Mouse (Mus musculus) urinary bladder, postnatal 10 days (tissue): ENCODE data around the gene Jund.

Experiments
- DNase-seq: peaks from one replicate; pipeline ENCODE4 v3.0.0; 2022; ENCODE audit warnings: low spot score

Jund gene

DNA sequence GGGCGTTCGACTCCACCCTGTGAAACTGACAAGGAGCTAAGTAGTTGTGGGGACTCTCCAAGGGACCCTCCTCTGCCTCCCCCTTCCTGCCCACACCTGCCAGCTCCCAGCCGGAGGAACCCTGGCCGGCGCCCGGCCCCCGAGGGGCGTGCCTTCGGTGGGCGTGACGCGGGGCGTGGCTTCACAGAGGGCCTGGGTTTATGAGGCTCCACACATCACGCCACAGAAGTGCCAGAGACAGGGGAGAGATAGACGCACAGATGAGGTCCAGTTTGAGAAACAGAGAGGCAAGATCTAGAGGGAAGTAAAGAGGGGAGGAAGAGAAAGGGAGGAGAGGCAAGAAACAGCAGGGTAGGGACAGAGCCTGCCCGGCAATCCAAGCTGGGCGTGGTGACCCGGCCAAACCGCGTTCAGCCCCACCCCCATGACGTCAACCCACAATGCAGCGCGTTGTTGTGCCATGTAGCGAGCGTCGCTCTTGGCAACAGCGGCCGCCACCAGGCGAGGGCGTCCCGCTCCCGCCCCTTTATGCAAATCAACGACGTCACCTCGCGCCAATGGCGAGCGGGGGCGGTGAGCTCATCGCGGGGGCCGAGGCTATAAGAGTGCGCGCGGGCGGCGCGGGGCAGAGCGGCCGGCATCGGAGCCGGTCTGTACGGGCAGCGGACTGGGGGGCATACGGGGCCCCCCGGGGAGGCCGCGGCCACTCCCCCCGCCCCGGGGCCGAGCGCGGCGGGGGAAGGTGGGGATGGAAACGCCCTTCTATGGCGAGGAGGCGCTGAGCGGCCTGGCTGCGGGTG is at the start of gene Jund:
Gene Jund (plus strand): TSS at position 640 of the 800 bp plus-strand sequence.
- DNase-seq: peak; percentile 99

DNA sequence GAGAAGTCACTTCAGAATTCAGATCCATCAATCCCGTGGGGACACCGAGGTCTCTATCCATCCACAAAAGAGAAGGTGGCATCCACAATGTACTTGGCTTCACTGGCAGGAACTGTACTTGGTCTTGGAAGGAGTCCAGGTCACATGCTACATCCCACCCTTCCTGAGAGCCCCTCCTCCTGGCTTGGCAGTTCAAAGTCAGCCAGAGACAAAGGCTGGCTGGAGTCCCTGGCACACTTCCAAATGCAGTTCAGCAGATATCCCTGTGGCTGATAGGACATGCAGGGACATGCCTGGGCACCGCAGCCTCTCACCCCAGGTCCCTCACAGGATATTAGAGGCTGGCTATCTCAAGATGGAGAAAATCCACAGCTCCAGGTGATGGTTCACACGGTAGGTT is 49.4 kb upstream of the Jund start:
- DNase-seq: no peak

DNA sequence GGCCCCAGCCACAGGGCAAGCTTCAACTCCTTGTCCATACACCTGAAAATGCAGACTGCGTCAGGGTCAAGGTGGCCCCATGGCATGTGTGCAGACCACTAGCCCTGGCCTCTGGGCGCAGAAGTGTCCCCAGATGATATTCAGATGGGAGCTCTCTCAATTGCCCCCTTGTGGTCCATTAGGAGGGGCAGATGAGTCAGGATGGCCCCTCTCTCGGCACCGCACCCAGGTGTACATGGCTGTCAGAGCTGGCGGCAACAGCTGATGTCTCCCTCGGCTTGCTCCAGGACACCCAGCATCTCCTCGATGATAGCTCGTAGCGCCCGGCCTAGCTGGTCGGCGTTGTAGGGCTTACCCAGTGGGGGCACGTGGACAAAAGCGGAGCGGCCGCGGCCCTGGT is 48.4 kb upstream of the Jund start:
- no peak for DNase-seq

DNA sequence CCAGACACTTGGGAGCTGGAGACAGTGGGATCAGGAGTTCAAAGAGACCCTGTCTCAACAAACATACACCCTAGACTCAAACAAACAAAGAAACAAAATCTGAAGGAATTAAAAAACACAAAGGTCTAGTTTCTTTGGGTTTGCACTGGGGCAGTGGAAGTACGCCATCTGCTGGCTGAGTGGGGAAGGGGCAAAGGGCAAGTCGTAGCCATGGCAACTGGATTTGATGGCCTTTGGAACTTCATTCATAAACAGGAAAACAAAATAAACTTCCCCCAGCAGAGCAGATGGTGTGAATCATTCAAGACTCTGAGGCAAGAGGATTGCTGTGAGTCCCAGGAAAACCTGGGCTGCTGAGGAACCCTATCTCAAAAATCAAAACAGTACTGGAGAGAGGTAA is 45.5 kb upstream of the Jund start:
- DNase-seq: no peak

DNA sequence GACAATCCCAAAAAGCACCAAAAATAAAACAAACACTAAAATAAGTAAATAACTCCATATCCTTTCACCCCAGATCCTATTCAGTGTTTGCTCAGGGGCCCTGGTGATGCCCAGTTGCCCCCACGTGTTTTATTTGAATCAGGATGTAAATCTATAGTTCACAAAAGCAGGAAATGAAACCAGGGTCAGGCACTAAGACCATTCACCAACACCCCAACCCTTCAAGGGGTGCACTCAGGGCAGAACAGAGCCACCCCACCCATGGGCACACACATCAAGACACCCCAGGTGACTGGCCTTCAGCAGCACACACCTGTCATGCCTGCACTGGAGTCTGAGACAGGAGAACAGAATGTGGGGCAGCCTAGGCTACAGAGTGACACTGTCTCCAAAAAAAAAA is 44.6 kb upstream of the Jund start:
- no peak for DNase-seq

DNA sequence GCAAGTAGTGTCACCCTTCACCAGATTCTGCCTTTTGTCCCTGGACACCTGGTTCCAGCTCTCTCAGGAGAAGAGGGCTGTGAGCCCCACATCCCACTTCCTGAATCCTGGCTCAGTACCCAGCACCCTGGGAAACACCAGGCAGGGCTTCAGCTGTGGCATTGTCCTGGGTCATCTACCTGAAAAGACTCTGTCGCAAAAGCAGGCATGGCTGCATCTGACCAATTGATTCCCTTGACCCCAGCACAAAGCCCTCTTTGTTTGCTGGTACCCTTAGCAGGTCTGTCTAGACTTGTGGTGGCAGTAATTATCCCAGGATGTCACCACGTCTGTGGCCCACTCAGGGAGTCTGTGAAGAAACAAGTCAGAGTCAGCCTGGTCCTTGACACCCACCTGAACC is 43.3 kb upstream of the Jund start:
- no peak for DNase-seq

DNA sequence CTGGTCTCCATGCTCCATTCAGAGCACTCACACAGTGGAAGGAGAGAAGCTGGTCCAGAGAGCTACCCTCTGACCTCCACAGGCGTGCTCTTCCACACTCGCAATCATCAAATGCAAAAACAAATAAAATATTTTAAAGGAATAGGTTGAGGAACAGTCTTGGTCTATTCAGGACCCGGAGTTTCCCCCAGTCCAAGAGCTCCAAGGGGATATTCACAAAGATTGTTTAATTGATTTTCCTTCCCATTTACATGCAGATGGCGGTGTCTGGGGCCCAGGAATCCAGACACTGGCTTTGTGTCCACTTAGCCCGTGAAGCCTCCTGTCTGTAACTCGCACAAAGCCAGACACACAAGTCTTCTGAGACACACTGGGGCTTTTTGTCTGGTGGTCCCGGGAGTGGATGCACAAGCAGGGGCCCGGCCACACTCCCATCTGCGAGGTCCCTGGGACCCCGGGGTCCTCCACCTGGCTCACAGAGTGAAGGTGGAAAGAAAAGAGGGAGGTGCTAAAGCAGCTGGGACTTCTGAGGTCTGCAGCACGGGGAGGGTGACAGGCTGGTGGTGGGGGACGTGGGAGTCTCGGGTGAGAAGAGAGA is 42.5 kb upstream of the Jund start:
- no peak for DNase-seq

DNA sequence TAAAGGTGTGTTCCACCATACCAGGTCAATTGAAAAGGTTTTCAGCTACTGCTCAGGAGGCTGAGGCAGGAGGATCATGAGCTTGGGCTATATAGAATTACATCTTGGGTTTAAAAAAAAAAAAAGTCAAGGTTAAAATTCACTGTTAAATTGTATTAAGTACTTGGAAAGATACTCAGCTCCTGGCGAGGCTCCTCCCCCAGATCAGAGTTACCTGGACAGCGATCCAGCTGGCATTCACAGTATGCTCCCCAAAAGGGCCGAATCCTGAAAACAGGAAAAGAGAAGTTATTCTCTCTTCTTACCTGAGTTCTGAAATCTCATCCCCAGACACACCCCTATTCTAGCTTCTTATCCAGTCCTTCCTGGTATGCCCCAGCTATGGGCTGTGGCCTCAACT is 41.5 kb upstream of the Jund start:
- no peak for DNase-seq

DNA sequence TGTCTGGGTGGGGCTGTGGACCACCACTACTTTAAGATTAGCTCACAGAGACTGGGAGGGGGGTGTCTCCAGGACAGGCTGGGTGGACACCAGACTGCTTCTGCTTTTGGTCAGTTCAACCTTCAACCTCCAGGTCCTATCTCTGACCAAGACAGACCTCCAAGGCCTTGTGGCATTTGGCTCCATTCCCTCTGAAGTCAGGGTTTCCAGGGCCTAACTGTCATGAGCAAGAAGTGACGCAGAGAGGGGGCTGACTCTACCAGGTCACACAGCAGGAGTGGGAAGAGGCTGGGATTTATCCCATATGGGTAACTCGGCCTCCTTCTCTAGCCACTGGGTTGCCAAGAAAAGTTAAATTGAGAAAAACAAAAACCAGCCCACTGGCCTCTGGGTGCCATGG is 41.0 kb upstream of the Jund start:
- DNase-seq: no peak

DNA sequence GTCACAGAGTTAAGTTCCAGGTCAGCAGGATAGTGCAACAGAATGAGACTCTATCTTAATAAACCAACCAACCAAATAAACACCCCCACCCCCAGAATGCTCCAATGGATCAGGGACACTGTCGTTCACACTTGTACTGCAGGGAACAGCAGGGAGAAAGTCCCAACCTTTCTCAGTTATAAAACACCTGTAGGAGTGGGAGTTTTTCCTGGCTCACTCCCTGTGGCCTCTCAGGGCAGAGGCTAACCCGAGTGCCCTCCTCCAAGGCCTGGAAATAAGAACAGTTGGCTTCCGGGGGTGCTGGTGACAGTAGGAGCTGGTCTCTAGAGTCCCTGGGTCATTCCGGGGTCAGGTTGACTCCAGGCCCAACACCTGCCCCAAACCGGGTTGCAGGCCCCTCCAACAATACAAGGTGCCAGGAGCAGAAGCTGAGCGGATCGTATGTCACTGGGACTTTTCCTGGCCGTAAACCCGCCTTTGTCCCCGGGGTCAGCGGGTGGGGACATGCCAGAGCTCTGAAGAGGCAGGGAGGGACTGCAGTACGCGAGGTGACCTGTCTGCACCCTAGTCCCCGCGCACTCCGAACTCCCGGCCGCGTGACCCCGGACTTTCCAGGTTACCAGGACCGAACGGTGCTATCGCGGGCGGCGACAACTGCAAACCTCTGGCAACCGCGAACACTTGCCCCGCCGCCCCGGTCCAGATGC is 39.7 kb upstream of the Jund start:
- no peak for DNase-seq

DNA sequence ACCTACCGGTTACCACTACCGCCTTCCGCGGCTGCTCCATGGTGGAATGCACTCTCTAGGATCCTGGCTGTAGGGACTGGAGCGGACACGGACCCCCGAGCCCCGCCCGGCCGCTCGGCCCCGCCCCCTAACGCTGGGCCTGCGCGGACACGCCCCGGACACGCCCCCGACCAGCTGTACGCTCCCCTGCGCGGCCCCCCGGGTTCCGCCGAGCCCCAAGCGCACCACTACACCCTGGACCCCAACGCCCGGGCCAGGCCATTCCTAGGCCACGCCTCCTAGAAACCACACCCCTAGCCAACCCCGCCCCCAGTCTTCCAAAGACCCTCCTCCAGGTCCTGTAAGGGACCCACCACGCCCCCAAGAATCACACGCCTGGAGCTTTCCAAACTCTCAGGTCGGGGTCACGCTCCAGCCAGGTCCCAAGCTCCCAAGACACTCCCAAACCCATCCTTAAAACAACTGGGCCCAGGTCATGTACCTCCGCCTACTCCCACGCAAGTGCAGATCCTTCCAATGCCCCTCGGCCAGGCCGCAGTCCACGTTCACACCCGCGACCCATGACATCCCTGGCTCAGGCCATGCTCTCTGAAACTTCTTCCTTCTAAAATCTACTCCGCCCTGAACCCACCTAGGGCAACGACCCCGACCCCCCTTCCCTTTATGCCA is 39.0 kb upstream of the Jund start:
- DNase-seq: peak; percentile 78

DNA sequence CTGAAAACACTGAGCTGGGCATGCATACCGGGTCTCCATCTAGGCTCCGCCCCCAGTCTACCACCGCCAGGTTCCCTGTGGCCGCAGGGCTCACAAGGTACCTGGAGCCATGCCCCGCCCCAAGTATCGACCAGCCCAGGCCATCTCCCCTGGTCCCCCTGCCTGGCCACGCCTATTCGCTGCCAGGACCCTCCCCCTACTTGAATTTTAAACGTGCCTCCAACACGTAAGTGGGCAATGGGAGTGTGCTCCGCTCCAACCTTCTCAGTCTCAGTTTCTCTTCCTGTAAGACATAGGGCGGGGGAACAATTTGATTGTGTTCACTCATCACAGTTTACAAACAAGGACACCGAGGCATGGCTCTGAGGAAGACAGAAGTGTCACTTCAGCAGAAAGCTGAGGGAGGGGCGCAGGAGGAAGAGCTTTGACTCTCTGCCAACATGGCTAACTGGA is 38.5 kb upstream of the Jund start, which contains the start of gene Pgpep1:
Gene Pgpep1 (minus strand): TSS at position 116 of the 453 bp plus-strand sequence.
- DNase-seq: no peak

DNA sequence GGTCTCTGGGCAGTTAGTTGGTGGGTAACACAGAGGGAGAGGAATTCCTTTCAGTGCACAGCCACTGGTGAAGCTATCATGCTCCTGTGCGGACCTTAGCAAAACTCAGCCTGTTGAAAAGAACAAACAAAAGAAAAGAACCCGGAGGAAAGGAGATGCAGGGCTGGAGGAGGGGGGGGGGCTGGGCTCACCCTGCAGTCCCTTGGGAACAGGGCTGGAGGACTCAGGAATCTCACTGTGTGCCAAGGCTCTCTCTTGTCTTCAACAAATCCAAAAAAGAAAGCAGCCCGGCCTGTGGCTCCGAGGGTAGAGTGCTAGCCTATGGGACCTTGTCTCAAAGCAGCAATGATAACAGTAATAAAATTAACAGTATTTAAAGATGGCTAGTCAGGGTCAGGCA is 35.1 kb upstream of the Jund start:
- DNase-seq: no peak

DNA sequence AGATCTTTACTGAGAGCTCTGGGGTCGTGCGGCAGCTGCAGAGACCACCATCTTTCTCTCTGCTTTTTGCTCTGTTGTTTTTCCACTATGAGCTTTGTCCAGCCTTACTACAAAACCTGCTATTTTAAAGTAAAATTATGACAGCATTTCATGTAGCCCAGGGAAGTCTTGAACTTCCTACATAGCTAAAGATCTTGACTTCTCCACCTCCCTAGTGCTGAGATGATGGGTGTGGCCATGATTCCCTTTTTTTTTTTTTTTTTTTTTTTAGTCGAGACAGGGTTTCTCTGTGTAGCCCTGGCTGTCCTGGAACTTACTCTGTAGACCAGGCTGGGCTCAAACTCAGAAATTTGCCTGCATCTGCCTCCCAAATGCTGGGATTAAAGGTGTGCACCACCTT is 34.1 kb upstream of the Jund start:
- no peak for DNase-seq

DNA sequence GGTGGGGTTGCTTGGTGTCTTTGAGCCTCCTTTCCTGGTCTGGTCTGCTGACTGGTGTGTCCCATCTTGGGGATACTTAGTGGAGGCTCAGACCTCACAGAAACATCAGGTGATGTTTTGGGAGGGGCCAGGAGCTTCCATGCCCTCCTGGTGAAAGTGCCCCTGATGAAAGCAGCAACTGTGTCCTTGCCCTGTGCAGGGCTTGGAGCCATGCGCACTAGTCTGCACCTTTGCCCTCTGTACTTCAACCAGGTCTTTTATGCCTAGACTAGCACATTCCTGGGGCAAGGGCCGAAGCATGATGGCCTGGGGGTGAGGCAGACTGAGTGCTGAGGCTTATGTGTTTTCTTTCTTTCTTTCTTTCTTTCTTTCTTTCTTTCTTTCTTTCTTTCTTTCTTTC is 33.1 kb upstream of the Jund start:
- DNase-seq: no peak

DNA sequence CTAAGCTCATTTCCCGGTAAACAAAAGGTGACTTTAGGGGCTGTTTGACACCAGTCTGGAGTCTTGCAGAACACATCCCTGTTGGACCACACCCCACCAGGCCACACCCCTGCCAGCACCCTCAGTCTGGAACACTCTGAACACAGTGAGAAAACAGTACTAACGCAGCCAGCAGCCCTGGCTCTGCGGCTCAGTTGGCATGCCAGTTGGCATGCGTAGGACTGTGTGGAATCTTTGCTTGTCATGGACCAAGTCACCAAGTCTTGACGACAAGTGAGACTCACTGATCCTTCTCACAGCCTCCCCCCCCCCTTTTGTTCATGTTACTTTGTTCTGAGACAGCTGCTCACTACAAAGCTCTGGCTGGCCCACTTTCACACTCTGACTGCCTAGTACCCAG is 31.7 kb upstream of the Jund start:
- DNase-seq: no peak

DNA sequence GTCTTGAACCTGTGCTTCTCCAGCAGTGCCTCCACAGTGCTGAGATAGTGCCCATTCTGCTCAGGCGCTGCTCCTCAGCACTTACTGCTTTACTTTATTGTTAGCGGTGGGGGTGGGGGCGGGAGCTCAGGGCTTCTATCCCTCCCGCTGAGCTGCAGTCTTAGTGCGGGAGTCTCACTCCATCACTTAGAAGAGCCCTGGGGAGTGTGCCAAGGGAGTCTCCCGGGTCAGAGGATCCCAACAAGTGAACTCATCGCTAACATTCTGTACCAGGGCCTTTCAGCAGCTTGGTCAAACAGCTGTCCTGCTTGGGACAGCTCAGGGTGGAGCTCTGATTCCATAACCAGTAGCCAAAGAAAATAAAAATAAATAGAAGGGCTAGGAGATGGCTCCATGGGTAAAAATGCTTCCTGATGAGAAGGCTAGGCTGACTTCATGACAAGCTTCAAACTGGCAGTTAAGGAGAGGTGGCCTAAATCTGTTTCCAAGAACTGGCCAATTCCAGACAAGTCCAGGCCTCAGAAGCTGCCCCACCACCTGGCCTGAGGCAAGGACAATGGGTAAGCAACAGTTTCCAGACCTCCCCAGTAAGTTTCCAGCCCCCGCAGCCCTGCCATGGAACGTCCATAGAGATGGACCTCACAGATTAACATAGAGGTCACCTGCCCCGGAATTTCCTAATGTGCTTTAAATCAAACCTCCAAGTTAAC is 27.0 kb upstream of the Jund start:
- no peak for DNase-seq

DNA sequence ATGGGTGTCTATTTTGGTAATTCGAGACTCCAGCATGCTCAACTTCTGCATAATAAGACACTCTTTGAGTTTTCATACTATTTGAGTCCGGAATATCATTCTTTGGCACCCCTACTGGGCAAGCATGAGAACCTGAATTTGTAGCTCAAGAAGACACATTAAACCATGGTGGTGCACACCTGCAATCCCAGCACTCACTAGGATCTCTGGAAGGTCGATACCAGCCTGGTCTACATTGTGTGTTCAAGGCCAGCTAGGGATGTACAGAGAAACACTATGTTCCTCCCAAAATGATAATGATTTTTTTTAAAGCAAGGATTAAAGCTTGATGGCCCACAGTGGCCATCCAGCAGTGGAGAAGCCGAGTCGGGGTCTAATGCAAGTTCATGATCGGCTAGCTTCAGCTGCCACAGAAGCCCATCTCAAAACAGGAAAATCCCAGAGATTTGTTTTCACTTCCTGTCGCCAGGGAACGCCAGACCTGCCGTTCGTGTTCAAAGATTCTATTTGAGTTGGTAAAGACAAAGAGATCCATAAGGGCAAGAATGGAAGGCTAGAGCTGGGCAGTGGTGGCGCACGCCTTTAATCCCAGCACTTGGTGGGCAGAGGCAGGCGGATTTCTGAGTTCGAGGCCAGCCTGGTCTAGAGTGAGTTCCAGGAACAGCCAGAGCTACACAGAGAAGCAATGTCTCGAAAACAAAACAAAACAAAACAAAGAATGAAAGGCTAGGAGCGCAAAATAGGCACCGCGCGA is 26.2 kb upstream of the Jund start:
- no peak for DNase-seq

DNA sequence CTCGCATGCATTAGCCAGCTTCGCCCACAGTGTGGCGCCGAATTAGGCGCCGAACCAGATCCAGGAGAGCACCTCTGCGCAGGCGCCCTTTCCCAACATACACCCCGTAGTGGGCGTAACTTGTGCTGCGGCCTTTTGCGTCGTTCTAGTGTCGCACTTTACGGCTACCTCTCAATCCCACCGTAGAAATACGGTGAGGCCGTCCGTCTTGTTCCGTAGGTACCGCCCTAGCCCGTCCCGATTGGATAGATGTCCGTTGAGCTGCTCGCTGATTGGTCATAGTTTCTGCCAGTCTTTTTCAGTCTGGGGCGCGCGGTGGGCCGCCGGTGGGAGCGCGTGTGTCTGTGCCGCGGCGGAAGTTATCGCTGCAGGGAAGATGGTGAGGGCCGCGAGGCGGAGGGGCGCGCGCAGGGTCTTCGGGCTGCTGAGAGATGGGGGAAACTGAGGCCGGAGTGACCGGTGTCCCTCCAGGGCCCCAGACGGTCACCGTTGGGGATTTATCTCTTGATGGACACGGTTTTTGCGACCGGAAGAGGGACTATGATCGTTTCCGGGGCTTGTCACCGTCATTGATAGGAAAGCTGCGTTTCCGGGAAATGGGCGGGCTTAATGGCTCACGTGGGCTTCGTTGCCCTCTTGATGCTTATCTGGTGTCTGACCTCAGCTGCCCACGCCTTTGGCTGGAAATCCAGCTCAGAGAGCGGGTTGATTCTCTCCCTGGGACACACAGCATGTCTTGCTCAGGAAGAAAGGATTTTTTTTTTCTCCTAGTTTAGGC is 25.5 kb upstream of the Jund start, which contains the start of gene Lsm4:
Gene Lsm4 (plus strand): TSS at position 170 of the 778 bp plus-strand sequence.
- DNase-seq: peak; percentile 81

DNA sequence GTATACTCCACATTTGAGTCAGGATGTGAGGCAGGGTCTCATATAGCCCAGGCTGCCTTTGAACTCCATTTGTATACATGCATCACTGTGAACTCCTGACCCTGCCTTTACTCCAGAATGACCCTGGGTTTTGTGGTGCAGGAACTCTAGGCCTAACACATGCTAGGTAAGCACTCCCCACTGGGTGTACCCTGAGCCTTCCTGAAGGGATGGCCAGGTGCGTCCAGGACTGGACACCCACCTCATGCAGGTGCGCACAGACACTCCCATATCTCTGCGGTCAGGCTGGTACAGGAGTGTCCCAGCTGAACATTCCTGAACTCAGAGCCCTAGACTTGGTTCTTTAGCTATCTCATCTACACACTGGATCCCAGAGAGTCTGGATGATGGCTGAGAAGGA is 24.6 kb upstream of the Jund start:
- DNase-seq: no peak
